Mouse (Mus musculus): ENCODE measurements around the gene Cacnb1.

GRCm38 (mm10) chr11:97998074-97998793 lies 24.6 kb downstream of the Cacnb1 start:
- TF ChIP-seq CTCF (IDR thresholded peaks at IDR 0.05; ENCODE audit: low read depth, low read length) (no peak), POLR2A (IDR thresholded peaks at IDR 0.05; ENCODE audit: insufficient read depth, low read length) (no peak)

Measured in ES-Bruce4 (cell line).